Mouse (Mus musculus): ENCODE measurements around the gene Tcf3.

Tcf3 gene

DNA sequence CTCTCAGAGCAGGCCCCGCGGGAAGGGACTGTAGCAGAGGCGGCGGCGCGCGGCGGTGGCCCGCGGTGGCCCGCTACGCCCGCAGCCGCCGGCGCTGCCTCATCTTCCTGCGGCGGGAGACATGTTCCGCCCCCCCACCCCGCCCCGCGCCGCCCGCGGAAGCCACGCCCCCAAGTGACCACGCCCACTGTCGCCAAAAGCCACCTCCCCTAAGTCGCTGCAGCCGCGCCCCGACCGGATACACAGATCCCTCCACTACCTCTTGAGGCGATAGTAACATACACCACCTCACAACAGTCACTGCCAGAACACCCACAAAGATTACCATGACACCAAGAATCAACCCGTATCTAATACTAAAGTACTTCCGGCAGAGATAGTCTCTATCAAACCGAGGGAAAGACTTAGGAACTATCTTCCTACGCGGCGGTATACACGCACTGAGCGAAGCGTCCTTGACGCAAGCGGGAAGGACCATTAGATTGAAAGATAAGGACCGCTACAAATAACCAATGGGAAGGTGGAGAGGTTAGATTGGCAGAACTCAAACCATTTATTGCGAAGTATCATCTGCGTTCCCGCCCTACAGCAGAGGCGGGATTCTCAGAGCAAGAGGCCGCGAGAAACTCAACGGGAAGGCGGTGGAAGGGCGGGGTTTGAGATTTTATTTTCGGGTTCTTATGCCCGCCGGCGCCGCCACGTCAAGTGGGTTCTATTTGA, at the start of gene Tcf3:
Gene Tcf3 (minus strand): TSS at position 135 of the 720 bp plus-strand sequence.
- peak; percentile 98 for DNase-seq (ENCODE audit: low spot score)

DNA sequence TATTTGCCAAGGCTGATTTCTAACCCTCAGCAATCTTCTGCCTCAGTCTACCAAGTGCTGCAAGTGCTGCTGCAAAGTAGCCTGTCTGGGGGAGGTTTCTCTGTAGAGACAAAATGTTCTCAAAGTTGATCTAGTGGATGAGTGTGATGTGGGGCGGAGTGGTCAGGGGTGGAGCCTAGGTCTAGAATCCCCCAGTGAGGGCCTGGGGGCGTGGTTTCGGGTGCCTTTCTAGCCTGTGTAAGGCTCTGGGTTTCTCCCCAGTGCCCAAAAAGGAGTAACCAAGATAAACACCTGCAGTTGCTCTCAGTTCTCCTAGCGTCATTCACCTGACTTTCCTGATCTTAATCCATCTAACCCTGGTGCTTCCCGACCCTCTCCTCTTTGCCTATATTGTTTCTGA, 47.6 kb upstream of the Tcf3 start:
- DNase-seq (ENCODE audit: low spot score): no peak

DNA sequence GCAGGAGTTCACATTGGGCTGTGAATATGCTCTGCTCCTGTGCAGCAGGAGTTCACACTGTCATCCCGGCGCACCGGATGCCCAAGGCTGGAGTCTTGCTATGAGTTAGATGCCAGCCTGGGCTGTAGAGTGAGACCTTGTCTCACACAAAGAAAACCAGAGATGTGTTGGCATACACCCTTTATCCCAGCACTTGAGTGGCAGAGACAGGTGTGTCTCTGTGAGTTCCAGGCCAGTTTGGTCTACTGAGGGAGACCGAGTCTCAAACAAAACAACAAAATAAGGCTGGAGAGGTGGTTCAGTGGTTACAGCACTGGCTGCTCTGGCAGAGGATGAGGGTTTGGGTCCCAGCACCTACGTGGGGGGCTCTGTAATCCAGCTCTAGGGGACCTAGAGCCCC, 45.1 kb upstream of the Tcf3 start:
- no peak for DNase-seq (ENCODE audit: low spot score)

DNA sequence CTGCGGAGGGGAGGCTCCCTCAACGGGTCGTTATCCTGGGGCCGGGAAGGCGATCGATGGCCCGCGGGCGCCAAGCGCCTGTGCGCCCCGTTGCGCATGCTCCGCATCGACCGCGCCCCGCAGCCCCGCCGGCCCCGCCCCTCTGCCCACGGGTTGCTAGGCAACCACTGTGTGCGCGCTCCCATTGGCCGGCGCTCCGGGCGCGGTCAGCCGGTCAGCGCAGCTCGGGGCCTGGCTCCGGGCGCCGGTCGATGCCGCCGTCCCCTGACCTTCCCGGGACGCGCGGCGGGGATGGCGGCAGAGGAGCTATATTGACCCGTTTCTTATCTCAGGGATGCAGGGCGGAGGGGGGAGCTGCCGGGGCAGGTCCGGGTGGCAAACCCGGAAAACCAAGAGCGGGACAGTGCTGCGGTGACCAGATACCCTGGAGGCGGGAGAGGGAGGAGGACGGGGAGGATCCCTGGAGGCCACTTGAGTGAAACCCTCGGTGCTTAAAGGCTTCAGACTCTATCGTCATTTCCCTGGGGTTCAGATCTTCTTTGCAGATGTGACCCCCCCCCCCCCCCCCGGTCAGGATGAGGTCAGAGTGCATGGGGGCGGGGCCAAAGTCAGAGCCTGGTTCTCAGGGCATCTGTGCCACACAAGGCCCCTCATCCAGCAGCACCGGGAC, 42.0 kb upstream of the Tcf3 start:
- DNase-seq (ENCODE audit: low spot score): peak; percentile 97

DNA sequence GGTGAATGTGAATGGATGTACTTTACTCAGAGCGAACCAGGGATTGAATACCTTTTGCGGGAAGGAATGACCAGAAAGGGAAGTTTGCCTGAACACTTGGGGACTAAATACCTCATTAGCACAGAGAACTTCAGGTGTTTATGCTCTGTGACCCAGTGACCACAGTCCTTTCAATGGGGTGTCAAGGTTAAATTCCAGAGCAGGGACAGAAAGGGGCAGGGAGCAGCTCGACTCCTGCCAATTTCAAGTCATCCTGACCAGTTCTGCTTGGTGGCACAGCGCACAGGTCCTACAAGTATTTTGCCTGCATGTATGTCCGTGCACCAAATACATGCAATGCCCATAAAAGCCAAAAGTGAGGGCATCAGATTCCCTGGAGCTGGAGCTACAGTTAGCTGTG, 31.6 kb upstream of the Tcf3 start:
- no peak for DNase-seq (ENCODE audit: low spot score)

DNA sequence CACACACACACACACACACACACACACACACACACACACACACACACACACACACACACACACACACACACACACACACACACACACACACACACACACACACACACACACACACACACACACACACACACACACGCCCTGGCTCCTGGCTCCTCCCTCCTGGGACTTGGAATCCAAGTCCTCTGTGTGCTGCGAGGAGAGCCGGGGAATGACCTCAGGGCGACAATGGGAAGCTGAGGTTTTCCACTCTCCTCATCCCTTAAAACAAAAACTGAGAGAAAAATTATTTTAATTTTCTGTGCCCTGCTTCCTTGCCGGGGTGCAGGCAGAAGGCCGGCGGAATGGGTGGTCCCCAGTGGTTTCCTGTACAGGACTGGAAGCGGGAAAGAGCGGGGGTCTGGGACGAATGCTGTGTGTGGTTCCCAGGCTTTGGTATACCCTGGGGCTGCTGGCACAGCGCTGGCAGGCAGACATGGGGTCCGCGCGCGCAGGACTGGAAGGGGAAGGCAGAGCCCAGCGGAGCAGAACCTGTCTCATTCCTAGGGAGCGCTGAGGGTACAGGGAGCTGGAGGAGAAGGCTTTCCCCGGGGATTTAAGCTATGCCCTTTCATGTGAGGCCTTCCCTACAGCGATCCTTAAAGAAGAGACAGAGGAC, 31.1 kb upstream of the Tcf3 start:
- no peak for DNase-seq (ENCODE audit: low spot score)

DNA sequence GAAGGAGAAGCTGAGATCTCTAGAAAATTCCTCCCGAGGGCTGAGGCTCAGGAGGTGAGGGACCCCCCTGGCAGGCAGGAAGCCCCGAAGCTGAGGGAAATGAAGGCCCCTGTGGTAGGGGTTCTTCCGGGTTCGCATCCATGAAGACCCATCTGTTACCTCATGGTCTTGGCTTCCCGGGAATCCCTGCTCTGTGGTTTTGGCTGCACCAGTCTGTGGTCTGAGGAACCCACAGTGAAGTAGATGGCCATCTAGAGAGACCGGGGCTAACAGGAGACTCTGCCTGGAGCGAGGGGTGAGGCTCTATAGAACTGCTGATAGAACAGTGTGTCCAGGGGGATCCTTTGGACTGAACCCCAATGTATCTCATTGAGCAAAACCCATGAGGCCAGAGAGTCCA, 27.9 kb upstream of the Tcf3 start:
- no peak for DNase-seq (ENCODE audit: low spot score)

DNA sequence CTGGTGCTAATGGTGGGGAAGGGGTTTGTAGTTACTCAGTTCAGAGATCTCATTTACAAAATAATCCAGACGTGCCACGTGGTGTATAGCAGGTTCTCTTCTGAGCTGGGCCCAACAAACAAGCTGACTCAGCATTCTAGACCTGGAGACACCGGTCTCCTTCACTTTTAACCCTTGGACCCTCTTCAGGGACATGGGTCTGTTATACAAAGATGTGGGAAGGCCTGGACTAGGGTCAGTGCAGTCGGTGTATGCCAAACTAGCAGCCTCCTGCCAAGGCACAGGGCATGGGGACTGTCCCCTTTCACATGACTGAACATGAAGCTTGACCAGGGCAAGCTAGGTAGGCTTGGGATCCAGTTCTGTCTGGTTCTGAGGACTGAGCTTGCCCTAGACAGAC, 26.9 kb upstream of the Tcf3 start:
- DNase-seq (ENCODE audit: low spot score): no peak

DNA sequence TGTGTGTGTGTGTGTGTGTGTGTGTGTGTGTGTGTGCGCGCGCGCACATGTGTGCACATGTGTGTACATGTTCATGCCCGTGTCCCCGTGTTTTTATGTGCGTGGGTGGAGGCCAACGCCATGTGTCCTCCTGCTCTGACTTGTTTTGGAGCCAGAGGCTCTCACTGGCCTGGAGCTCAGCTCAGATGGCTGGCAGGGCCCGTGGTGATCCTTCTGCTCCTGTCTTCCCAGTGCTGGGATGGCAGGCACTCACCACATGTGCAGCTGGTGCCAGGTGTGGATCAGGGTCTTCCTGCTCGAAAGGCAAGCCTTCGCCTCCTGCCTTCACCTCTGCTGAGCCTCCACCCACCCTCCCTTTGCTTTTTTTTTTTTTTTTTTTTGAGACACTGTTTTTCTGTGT, 26.2 kb upstream of the Tcf3 start:
- DNase-seq (ENCODE audit: low spot score): no peak

DNA sequence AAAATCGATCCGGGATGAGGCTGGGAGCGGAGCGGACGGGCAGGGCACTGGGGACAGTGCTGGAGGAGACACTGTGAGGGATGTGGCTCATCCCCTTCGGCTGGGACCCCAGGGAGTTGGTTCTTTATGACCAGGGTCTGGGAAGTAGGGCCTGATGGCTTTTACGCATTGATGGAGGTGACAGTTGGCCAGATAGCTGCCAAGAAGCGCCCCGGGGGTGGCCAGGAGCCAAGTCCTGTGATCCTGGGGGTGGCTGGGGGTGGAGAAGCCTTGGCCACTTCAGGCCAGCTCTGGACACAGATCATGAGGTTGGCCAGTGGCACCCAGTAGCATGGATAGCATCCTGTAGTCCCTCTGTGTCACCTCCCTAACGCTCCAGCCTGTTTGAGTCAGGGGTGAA, 25.8 kb upstream of the Tcf3 start:
- no peak for DNase-seq (ENCODE audit: low spot score)

DNA sequence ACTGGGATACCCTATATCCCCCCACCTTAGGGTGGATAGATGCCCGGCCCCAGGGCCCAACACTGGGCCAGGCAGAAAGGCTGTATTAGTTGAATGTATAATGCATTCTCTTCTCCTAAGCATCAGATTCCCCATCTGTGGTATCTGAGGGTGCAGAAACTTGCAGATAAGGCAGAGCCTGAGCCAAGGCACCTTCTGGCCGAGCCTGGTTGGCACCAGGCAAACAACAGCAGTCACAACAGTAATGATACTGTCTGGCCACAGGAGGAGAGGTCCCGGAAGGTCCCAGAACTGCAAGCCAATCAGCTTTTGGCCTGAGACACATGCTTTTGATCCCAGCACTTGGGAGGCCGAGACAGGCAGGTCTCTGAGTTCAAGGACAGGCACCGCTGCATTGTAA, 22.2 kb upstream of the Tcf3 start:
- no peak for DNase-seq (ENCODE audit: low spot score)

DNA sequence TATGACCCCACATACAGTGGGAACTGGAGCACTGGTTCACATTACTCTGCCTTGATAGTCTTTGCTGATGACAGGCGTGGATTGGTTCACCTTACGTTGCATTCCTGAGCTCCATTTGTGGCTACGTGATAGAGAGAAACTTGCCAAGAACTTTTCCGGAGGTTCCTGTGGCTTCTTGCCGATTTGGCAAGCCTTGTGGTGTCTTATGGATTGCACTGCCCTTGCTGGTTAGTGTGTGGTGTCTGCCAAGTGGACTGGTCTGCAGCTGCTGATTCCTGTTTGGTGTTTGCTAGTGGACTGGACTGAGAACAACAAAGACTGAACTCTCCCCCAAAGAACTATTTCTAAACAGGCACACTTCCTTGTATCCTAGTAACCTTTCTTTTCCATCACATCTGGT, 21.3 kb upstream of the Tcf3 start:
- no peak for DNase-seq (ENCODE audit: low spot score)

DNA sequence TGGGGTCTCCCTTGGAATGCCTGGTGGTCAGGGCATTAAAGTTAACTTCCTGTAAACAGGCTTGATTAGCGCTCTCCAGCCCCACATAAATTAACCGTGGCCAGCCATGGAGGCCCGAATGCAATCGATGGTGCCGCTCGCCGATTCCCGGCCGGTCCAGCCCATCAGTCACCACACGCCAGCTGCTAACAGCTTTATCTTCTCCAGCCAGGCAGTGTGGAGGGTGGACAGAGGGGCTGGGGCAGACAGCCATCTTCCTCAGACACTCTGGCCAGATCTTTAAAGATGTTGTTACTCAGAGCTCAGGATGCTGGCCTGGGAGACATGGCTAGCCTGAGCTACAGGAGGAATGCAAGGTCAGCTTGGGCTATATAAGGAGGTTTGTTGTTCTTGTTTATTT, 20.2 kb upstream of the Tcf3 start:
- DNase-seq (ENCODE audit: low spot score): no peak

DNA sequence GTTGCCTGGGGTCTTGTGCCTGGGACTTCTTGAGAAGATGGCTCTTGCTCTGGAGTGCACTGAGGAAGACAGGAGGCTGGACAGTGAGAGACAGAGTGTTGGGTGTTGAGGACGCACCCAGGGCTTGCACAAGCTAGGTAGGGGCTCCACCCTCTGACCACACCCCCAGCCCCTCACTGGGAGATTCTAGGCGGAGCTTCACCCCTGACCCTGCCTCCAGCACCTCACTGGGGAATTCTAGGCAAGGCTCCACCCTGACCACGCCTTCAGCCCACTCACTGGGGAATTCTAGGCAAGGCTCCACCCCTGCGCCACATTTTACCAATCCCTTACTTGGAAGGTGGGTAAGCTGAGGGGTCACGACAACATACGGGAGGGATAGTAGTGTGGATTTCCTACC, 17.2 kb upstream of the Tcf3 start:
- no peak for DNase-seq (ENCODE audit: low spot score)

DNA sequence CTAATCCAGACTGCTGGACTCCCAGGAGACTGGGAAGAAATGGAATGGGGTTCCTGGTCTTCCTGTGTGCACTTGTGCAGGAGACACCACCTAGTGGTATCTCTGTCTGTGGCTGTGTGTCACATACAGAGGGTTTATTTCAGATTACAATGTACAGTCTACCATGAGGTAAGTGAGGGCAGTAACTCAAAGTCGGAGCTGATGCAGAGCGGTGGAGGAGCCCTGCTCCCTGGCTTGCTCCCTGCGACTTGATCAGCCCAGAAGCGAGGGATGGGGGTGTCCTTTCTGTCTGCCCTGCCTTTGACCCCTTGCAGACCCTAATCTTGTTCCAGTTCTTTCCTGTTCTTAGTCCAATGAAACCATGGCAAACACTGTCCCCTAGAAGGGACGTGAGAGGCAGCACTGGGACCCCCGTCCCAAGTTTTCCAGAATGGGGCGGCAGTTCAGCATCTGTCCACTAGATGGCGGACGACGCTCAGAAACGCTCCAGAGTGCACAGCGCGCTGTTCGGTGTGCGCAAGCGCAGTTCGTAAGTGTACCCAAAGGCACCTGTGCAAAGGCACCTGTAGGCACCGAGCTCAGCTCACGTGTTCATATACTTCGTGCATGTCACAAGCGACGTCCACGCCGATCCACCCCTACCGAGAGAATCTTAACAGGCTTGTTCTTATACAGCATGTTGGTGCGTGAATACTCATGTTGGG, 12.6 kb upstream of the Tcf3 start:
- DNase-seq (ENCODE audit: low spot score): peak; percentile 86

DNA sequence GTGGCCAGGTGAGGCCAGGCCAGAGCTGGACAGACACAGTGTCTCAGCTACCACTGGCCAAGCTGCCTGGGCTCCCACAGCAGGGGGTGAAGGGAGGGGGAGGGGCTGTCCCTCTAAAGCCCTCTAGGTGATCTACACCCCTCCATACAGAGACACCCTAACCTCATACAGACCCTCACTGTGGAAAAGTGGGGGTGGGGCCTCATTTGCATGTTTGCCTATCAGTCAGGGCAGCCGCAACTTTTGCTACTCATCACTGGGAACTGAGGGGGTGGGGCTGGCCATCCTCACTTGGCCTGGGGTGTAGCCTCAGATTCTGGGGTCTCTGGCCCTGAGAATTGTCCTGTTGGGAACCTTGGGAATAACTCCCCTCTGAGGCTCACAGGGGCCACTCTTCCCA, 11.6 kb upstream of the Tcf3 start:
- peak; percentile 62 for DNase-seq (ENCODE audit: low spot score)

DNA sequence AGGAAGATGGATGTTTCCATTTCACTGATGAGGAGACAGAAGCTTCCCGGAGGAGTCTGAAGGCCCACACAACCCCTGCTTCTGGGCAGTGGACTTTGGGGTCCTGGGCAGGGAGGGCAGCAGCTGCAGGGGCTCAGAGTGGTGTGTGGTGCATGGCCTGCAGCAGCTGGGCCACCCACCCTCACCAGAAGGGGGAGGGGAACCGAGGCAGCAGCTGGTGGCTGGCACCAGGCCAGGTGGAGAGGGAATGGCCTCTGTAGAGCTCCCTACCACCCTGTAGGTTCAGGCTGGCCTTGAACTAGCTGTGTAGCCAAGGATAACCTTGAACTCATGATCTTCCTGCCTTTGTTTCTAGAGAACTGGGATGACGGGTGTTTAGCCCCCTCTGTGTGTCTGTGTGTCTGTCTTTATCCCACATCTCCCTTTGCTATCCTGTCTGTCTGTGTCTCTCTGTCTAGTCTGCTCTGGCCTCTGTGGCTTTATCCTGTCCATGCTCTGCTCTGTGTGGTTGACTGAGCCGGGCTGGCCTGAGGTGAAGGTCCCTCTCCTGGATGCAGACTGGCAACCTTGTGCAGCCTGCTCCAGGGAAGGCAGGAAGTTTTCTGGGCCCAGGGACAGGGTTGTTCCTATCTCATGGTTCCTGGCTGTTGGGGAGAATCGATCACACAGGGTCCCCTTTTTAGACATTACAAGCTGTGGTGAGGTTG, 11.0 kb upstream of the Tcf3 start:
- DNase-seq (ENCODE audit: low spot score): peak; percentile 87

DNA sequence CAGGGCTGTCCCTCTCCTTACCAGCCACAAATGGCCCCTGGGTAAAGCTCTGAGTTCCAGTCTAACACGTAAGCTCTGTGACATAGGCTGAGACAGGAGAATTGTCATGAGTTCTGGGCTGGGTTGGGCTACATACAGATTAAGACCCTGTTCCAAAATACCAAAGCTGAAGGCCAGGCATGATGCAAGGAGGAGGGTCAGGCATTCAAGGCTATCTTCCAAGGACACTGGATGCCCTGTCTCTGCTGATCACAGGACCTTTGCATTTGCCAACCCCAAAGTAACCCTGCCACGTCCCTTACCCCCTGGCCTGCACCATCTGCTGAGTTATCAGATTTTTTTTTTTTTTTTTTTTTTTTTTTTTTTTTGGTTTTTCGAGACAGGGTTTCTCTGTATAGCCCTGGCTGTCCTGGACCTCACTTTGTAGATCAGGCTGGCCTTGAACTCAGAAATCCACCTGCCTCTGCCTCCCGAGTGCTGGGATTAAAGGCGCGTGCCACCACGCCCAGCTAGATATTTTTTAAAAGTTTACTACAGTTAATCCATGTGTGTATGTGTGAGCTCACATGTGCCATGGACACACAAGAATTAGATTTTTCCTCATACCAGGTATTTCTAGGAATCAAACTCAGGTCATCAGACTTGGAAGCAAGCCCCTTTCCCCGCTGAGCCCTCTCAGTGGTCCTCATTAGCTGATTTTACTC, 10.3 kb upstream of the Tcf3 start:
- no peak for DNase-seq (ENCODE audit: low spot score)

DNA sequence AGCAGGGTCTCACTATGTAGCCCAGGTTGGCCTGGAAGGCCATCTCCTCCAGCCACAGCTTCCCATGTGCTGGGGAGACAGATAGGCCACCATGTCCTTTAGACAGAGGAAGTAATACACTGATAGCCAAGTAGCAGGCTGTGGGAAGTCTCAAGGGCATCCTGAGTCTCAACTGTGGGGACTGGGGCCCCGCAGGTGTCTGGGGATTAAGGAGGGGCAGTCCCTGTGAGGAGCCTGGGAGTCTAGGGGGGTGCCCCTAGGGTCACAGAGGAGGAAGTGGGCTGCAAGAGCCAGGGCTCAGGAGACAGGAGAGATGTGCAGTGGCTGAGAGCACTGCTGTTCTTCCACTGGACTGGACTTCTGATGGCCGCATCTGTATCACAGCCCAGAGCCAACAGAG, 9.5 kb upstream of the Tcf3 start:
- DNase-seq (ENCODE audit: low spot score): no peak

DNA sequence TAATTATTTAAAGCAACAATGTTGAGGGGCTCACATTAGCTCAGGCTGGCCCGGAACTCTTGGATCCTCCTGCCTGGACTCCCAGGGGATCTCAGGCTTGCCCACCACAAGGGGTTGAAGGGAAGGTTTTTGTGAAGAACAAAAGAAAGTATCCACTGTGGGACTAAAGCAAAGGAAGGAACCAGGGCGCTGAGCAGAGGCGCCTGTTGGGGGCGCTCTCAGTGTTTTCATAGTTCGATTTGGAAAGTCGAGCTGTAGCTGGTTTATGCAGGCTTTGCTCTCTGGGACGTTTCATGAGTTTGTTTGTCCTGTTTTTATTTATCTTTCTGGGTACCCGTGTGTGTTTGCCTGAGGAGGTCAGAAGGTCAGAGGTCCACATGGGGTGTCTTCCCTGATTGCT, 8.2 kb upstream of the Tcf3 start:
- DNase-seq (ENCODE audit: low spot score): no peak

DNA sequence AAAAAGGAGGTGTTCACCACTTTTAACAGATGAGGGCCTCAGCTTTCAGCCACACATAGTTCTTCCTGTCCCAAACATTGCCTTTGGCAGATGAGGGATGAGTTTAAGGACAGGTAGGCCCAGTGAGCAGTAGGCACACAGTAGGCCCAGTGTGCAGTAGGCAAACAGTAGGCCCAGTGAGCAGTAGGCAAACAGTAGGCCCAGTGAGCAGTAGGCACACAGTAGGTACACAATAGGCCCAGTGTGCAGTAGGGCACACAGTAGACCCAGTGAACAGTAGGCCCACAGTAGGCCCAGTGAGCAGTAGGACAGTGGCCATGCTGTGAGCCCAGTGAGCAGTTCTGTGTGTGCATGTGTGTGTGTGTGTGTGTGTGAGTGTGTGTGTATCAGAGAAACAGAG, 6.6 kb upstream of the Tcf3 start:
- no peak for DNase-seq (ENCODE audit: low spot score)

DNA sequence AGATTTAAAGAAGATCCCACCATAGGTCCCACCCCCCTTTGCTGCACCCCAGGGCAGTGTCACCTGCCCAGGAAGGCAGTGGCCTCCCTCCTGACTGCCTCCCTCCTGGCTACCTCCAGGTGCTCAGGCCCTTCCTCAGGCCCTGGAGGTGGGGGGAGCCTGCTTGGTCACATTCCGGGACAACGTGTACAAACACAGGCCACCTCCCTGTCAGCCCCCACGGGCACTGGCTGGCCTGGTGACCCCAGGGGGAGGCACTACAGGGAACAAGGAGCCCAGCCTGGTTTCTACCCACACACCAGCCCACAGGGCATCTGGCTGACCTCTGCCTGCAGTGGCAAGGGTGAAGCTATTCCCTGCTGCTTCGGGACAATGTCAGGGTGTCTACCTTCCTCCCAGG, 4.5 kb upstream of the Tcf3 start:
- no peak for DNase-seq (ENCODE audit: low spot score)
